Mouse (Mus musculus) hindbrain, postnatal 0 days (tissue): Measurements from ENCODE around the gene Gdpgp1. TPM values are rescaled to one million over a fixed set of nuclear protein-coding genes. Genes with fewer than 3 reads are reported as not detected.
A peak's percentile ranks its signal among the peaks of the same experiment; 100 is the strongest.

Experiments used
- ATAC-seq: fragments of 200-750 bp; cut with Nextera tagmentation; 2 replicates; pipeline ENCODE4 v1.8.0; 2017; ENCODE audit warnings: mild to moderate bottlenecking, moderate TSS enrichment, moderate library complexity
- DNase-seq: peaks from one replicate; pipeline ENCODE4 v3.0.0-alpha.2; 2015; ENCODE audit warnings: low spot score
- H3K27ac ChIP-seq: fragments of 300-500 bp; sonication (generic); 2 replicates; pipeline ENCODE4 v1.5.1; 2014; ENCODE audit warnings: mild to moderate bottlenecking
- H3K27me3 ChIP-seq: fragments of 300-500 bp; sonication (generic); 2 replicates; pipeline ENCODE4 v1.6.1; 2014; ENCODE audit warnings: low read length, mixed read lengths; ENCODE audit not compliant: insufficient read depth
- H3K36me3 ChIP-seq: fragments of 300-500 bp; sonication (generic); 2 replicates; pipeline ENCODE4 v1.6.1; 2014; ENCODE audit warnings: low read length, mixed read lengths; ENCODE audit not compliant: insufficient read depth
- H3K4me1 ChIP-seq: fragments of 300-500 bp; sonication (generic); 2 replicates; pipeline ENCODE4 v1.6.1; 2014; ENCODE audit warnings: antibody characterized with exemption, low read length, mixed read lengths; ENCODE audit not compliant: insufficient read depth
- H3K4me2 ChIP-seq: fragments of 300-500 bp; sonication (generic); 2 replicates; pipeline ENCODE4 v1.6.1; 2014; ENCODE audit warnings: low read depth, mild to moderate bottlenecking, low read length, moderate library complexity, mixed read lengths
- H3K4me3 ChIP-seq: fragments of 300-500 bp; sonication (generic); 2 replicates; pipeline ENCODE4 v1.5.1; 2014; ENCODE audit warnings: low read length
- H3K9ac ChIP-seq: fragments of 300-500 bp; sonication (generic); replicated peaks from 2 replicates; pipeline ENCODE4 v1.6.1; 2014; ENCODE audit warnings: mild to moderate bottlenecking, low read length, moderate library complexity, mixed read lengths
- H3K9me3 ChIP-seq: fragments of 300-500 bp; sonication (generic); 2 replicates; pipeline ENCODE4 v1.6.1; 2016; ENCODE audit warnings: low read length, mixed read lengths
- CTCF ChIP-seq: IDR thresholded peaks from 2 replicates; pipeline ENCODE4 v1.5.1; 2016; ENCODE audit warnings: antibody characterized with exemption, control low read depth, low read depth
- WGBS: fragments of 180-500 bp; shearing (Covaris S2); extraction: QIAGEN DNeasy Blood & Tissue Kit; methylation state at CpG from one replicate; pipeline ENCODE4 v1.1.7; 2014; 5-methylcytosine and 5-hydroxymethylcytosine counted together
- polyA plus RNA-seq: library from polyadenylated mRNA; unstranded; fragments of >200 nt; fragmentation: Nextera tagmentation; extraction: Ambion mirVana; gene quantifications from 2 replicates; pipeline ENCODE4 v1.2.1, GENCODE M21; 2015
- total RNA-seq: library from RNA; depleted of rRNA; stranded (reverse); fragments of >200 nt; gene quantifications from 2 replicates; pipeline ENCODE4 v1.2.3, GENCODE M21; 2014

Gene Gdpgp1
- total and polyA plus RNA-seq, 2 experiments from 2014 or later = 2.8 to 6.8 TPM

DNA sequence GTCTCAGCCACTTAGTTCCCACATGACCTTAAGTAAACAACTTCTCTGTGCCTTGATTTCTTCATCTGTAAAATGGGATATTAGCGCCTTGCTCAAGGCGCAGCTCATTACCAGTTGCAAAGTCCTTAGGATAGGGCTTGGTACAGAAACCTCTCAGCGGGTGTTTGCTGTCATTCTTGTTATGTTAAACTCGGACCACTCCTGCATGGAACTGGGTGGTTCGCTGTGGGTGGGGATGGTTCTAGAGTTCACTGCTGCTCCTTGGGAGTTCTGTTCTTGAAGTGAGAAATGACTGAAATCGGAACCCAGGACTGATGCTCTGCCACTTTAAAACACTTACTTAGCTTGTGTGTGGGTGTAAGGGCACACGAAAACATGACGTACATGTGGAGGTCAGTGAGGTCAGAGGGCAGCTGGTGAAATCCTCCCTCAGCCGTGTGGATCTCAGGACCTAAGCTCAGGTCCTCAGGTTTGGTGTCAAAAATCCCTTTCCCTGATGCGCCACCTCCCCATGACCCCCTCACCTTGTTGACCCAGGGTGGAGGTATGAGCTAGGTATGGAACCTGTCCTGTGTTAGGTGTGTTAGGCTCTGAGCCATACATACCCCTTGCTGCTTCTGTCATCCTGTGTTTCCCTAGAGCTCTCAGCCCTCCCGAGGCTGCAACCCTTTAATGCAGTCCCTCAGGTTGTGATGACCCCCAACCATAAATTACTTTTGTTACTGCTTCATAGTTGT is 32.6 kb upstream of the Gdpgp1 start:
- Histone ChIP-seq H3K27me3 (no peaks in the 10 kb centered on the region), H3K4me3 (peak overlapping the region; percentile 72), H3K9ac (peak overlapping the region; percentile 81; the same call in 1 of the 2 replicates), H3K4me1 (peaks cover 42% of the 10 kb centered on the region), H3K9me3 (no peaks in the 10 kb centered on the region), H3K36me3 (no peaks in the 10 kb centered on the region), H3K27ac (no peak overlapping the region), H3K4me2 (peak overlapping the region; percentile 77)
- DNase-seq = no peak
- 69% methylated on average over 11 of the region's 11 CpGs for WGBS
- no peak for ATAC-seq
- no peak for TF ChIP-seq CTCF

DNA sequence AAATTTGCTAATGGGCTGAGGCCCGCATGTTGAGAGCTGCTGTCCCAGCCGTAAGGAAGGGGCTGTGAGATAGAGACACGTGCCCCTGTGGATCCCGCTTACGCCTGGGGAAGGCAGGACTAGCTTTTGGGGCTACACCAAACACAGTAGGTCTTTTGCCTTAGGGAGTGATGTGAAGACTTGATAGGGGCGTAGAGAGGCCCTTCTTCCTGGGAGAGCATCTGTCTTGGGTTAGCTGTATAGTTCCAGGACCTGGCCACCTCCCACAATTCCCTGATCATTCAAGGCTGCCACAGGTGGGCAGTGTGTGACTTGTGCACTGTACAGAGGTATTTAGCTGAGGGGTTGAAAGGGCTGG is 32.1 kb upstream of the Gdpgp1 start:
- no peak for DNase-seq
- TF ChIP-seq CTCF = no peak
- peak overlapping the region; percentile 77 for H3K4me2 ChIP-seq

DNA sequence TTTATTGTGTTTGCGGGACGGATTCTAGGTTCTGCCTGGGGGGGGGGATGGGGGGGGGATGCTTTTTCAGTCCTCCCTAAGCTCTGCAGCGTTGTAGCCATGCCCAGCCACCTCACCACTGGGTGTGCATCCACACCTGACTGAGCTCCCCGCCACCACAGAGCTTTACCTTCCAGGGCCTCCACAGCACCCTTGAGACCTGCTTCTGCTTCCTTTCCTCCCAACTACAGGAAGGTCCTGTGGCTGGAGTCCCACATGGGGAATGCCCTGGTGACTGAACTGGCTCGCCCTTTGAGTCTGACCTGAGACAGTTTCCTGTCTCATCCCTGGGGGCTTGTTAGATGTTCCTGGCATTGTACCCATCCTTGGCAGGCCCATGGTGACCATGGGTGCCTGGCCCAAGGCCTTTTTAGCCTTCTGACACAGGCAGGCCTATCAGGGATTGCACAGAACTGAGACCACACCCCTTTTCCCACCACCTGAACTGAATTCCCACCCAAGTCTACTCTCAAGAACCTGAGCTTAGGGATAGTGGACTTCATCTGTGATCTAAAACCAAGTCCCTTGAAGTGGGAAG is 31.6 kb upstream of the Gdpgp1 start:
- H3K4me1 ChIP-seq = peaks cover 42% of the 10 kb centered on the region
- WGBS = 83% methylated on average over 5 of the region's 5 CpGs
- no peak for TF ChIP-seq CTCF
- ATAC-seq (no peak), DNase-seq (no peak)
- H3K9me3 ChIP-seq = no peaks in the 10 kb centered on the region
- no peaks in the 10 kb centered on the region for H3K36me3 ChIP-seq
- H3K4me2 ChIP-seq = peak overlapping the region; percentile 77; the same call in 1 of the 2 replicates
- H3K27me3 ChIP-seq = no peaks in the 10 kb centered on the region
- H3K27ac ChIP-seq = 0 out of 2 replicates have a peak overlapping the region, but pooled peaks have one; percentile 15
- H3K4me3 ChIP-seq = no peak overlapping the region
- no peak overlapping the region for H3K9ac ChIP-seq

More for the DNA sequence above, 32.1 kb upstream of the Gdpgp1 start:
- H3K4me1 ChIP-seq = peaks cover 42% of the 10 kb centered on the region
- no peak overlapping the region for H3K4me3 ChIP-seq
- H3K9ac ChIP-seq = no peak overlapping the region
- ATAC-seq = no peak
- H3K36me3 ChIP-seq = no peaks in the 10 kb centered on the region
- no peaks in the 10 kb centered on the region for H3K9me3 ChIP-seq
- WGBS = 79% methylated on average over 6 of the region's 6 CpGs
- no peak overlapping the region for H3K27ac ChIP-seq
- H3K27me3 ChIP-seq = no peaks in the 10 kb centered on the region

DNA sequence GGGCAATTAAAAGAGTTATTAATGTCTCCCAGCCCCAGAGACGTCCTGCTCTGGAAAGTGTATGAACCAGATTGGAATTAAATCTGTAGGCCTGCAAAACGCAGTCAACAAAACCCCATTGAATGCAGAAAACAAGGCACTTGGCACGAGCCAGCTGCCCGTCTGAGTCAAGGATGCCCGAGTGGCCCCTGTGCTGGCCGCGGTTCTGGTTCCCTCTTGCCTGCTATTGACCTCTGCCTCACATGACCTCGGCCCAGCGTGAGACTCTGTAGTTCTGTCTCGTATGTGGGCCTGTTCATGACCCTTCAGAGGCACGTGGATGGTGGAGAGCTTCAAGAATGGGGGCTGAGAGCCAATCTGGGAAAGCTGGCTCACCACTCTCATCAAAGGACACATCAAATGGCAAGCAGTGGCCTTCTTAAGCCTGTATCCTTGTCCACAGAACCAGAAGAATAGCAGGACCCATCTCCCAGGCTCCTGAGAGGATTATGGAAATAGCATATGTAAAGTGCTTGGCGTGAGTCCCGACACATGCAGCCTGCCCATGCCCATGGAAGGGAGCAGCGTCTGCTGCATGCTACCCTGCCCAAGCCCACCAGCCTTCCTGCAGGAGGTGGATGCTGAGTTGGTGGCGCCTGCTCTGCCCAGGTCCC is 30.7 kb upstream of the Gdpgp1 start:
- Histone ChIP-seq H3K4me2 (0 out of 2 replicates have a peak overlapping the region, but pooled peaks have one; percentile 8), H3K27me3 (no peaks in the 10 kb centered on the region), H3K9ac (no peak overlapping the region), H3K4me3 (no peak overlapping the region), H3K36me3 (no peaks in the 10 kb centered on the region), H3K4me1 (peaks cover 41% of the 10 kb centered on the region), H3K9me3 (no peaks in the 10 kb centered on the region), H3K27ac (peak overlapping the region; percentile 15; the same call in 1 of the 2 replicates)
- peak; percentile 58 for DNase-seq
- 31% methylated on average over 15 of the region's 15 CpGs for WGBS
- no peak for TF ChIP-seq CTCF
- ATAC-seq = no peak

DNA sequence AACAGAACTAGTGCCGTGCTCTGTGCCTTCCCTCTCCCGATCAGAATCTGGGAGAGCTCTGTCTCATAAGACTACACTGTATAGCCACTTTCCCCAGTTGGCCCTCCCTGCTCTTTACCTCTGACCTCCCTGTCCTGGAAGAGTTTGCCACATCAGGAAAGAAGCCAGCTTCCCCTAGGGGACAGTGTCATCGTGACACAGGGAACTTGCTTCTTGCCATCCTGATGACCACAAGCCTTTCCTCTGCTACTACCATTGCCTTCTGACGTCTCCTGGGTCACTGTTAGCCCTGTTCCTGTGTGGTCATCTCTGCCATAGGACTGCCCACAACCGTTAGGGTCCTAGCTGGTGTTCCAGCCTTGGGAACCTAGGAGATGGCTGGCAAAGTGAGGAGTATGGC is 29.7 kb upstream of the Gdpgp1 start:
- no peak overlapping the region for H3K4me3 ChIP-seq
- H3K27ac ChIP-seq = no peak overlapping the region
- WGBS = 70% methylated on average over 5 of the region's 5 CpGs
- no peak for DNase-seq
- H3K36me3 ChIP-seq = no peaks in the 10 kb centered on the region
- TF ChIP-seq CTCF = no peak
- no peak for ATAC-seq
- H3K9me3 ChIP-seq = no peaks in the 10 kb centered on the region
- H3K4me1 ChIP-seq = peaks cover 39% of the 10 kb centered on the region
- H3K4me2 ChIP-seq = no peak overlapping the region
- no peaks in the 10 kb centered on the region for H3K27me3 ChIP-seq
- no peak overlapping the region for H3K9ac ChIP-seq

DNA sequence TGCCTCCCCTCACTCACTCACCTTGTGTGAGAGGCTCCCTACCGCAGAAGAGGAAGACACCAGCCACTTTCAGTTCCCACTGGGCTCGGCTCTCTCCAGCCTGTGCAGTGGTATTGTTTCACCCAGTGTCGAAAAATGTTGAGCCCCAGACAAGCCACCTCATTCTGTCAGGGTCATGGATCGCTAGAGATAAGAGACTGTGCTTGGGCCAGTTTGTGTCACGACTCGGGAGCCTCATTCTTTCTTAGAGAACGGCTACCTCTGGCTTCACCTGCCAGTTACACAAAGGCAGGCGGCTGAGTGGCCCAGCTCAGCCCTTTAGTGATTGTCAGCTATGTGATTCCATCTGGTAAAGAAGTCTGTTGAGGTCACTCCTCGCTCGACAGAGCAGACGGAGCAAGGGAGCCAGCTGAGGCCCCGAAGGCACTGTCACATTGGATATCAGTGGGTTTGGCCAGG is 29.0 kb upstream of the Gdpgp1 start:
- DNase-seq = peak; percentile 25
- H3K9me3 ChIP-seq = no peaks in the 10 kb centered on the region
- no peaks in the 10 kb centered on the region for H3K27me3 ChIP-seq
- ATAC-seq = no peak; the same call in 1 of the 2 replicates
- H3K4me1 ChIP-seq = peaks cover 44% of the 10 kb centered on the region
- no peaks in the 10 kb centered on the region for H3K36me3 ChIP-seq
- no peak overlapping the region for H3K4me3 ChIP-seq
- H3K9ac ChIP-seq = no peak overlapping the region
- TF ChIP-seq CTCF = no peak
- no peak overlapping the region for H3K4me2 ChIP-seq
- no peak overlapping the region for H3K27ac ChIP-seq
- WGBS = 38% methylated on average over 12 of the region's 12 CpGs
